Mouse (Mus musculus) adrenal gland (tissue): Measurements from ENCODE around the gene Rce1.

ENCODE experiments used
- intact Hi-C: fragments of 180-260 bp; cut with DNase I; formaldehyde crosslinking; loops from one replicate; pipeline ENCODE4 v1.15.1; 2025
- long read RNA-seq, 2 experiments: library from polyadenylated mRNA; unstranded; transcript quantifications; one replicate each; pipeline ENCODE4 v2.0.0; 2020; ENCODE audit warnings: borderline replicate concordance in 1 of 2; ENCODE audit not compliant: insufficient replicate concordance in 1 of 2

Rce1 gene
- long read RNA-seq, experiment 1, transcript Rce1-201 (8 exons, 1,425 nt): major isoform, 27 of 49 reads
- long read RNA-seq, experiment 1, partial matches to known transcripts: 2 of 49 reads
- long read RNA-seq, experiment 1, other reads (novel, unspliced or antisense): 13 of 49 reads
- long read RNA-seq, experiment 2, transcript Rce1-201 (8 exons, 1,425 nt): major isoform, 28 of 76 reads
- long read RNA-seq, experiment 2, transcript Rce1-202 (7 exons, 862 nt): minor isoform, 8 of 76 reads
- long read RNA-seq, experiment 2, partial matches to known transcripts: 11 of 76 reads
- long read RNA-seq, experiment 2, other reads (novel, unspliced or antisense): 22 of 76 reads

- intact Hi-C loops: loop anchor here (5.0 kb wide), 1 partner anchor 122 kb away; no protein-coding TSS in a partner anchor
Observed at GRCm38 (mm10) chr19:4625179-4625828, at the start of gene Rce1. Gene Rce1, minus strand, starts transcription at chr19:4625641.

- intact Hi-C loops: no loop called here
Observed at GRCm38 (mm10) chr19:4672401-4672800, 47.0 kb upstream of the Rce1 start.

GRCm38 (mm10) chr19:4670776-4671175 lies 45.3 kb upstream of the Rce1 start:
- intact Hi-C loops: no loop called here

GRCm38 (mm10) chr19:4666815-4667214 lies 41.4 kb upstream of the Rce1 start:
- intact Hi-C loops: no loop called here

GRCm38 (mm10) chr19:4658156-4658555 lies 32.7 kb upstream of the Rce1 start:
- intact Hi-C loops: no loop called here

GRCm38 (mm10) chr19:4646917-4647492 lies 21.6 kb upstream of the Rce1 start:
- intact Hi-C loops: loop anchor here (5.0 kb wide), 1 partner anchor 95 kb away; no protein-coding TSS in a partner anchor

GRCm38 (mm10) chr19:4644271-4644670 lies 18.8 kb upstream of the Rce1 start:
- intact Hi-C loops: no loop called here

GRCm38 (mm10) chr19:4635986-4636385 lies 10.5 kb upstream of the Rce1 start:
- intact Hi-C loops: loop anchor here (10.0 kb wide), 2 partner anchors 219 to 329 kb away; partner anchors contain the start of genes Ctsf and Mrpl11

GRCm38 (mm10) chr19:4628819-4629218 lies 3.4 kb upstream of the Rce1 start:
- intact Hi-C loops: loop anchor here (5.0 kb wide), 1 partner anchor 118 kb away; no protein-coding TSS in a partner anchor

GRCm38 (mm10) chr19:4625829-4626535 lies 541 bp upstream of the Rce1 start:
- intact Hi-C loops: loop anchor here (5.0 kb wide), 1 partner anchor 121 kb away; no protein-coding TSS in a partner anchor

- intact Hi-C loops: loop anchor here (5.0 kb wide), 1 partner anchor 123 kb away; no protein-coding TSS in a partner anchor
Observed at GRCm38 (mm10) chr19:4624406-4625178, 849 bp downstream of the Rce1 start.

- intact Hi-C loops: no loop called here
Observed at GRCm38 (mm10) chr19:4624006-4624405, 1.4 kb downstream of the Rce1 start.

GRCm38 (mm10) chr19:4623419-4623818 lies 2.0 kb downstream of the Rce1 start:
- intact Hi-C loops: no loop called here

- intact Hi-C loops: no loop called here
Observed at GRCm38 (mm10) chr19:4622780-4623179, 2.7 kb downstream of the Rce1 start.

- intact Hi-C loops: no loop called here
Observed at GRCm38 (mm10) chr19:4620721-4621120, 4.7 kb downstream of the Rce1 start.

- intact Hi-C loops: loop anchor here (5.0 kb wide), 1 partner anchor 122 kb away; the partner anchor contains the start of gene 2010003K11Rik
Observed at GRCm38 (mm10) chr19:4619461-4619860, 6.0 kb downstream of the Rce1 start.

- intact Hi-C loops: loop anchor here (5.0 kb wide), 1 partner anchor 121 kb away; the partner anchor contains the start of gene 2010003K11Rik
Observed at GRCm38 (mm10) chr19:4618183-4618582, 7.3 kb downstream of the Rce1 start.

- intact Hi-C loops: loop anchor here (5.0 kb wide), 1 partner anchor 119 kb away; the partner anchor contains the start of gene 2010003K11Rik
Observed at GRCm38 (mm10) chr19:4616546-4616945, 8.9 kb downstream of the Rce1 start.

- intact Hi-C loops: loop anchor here (5.0 kb wide), 1 partner anchor 118 kb away; the partner anchor contains the start of gene 2010003K11Rik
Observed at GRCm38 (mm10) chr19:4615151-4616093, 10.0 kb downstream of the Rce1 start, which contains the start of gene Lrfn4. Gene Lrfn4, minus strand, starts transcription at chr19:4615667.
